Mouse (Mus musculus): ENCODE data around the gene Ric1. TPM values are rescaled to one million over a fixed set of nuclear protein-coding genes. Genes with fewer than 3 reads are reported as not detected.

Gene Ric1
- total and polyA plus RNA-seq, 2 experiments from 2014 or later, result 12.0 to 39.5 TPM

- ATAC-seq (no peak), DNase-seq (ENCODE audit: low spot score) (no peak)
- H3K9me3 ChIP-seq (ENCODE audit: low read length), result no peaks in the 10 kb centered on the region
- no peak overlapping the region for H3K9ac ChIP-seq (replicated peaks; ENCODE audit: low read length)
- WGBS, result 78% methylated on average over 10 of the region's 10 CpGs
- H3K27me3 ChIP-seq (ENCODE audit: insufficient read depth, low read length), result no peaks in the 10 kb centered on the region
- no peak overlapping the region for H3K27ac ChIP-seq
- no peak overlapping the region for H3K4me3 ChIP-seq (ENCODE audit: low read length)
- no peak for TF ChIP-seq CTCF (IDR thresholded peaks at IDR 0.05; ENCODE audit: low read depth)
- no peaks in the 10 kb centered on the region for H3K4me1 ChIP-seq (ENCODE audit: insufficient read depth, low read length)
- H3K36me3 ChIP-seq (ENCODE audit: insufficient read depth, low read length), result no peaks in the 10 kb centered on the region
- H3K4me2 ChIP-seq (ENCODE audit: low read depth, low read length), result no peak overlapping the region
Observed at GRCm38 (mm10) chr19:29515991-29516390, 6.1 kb upstream of the Ric1 start.

DNA sequence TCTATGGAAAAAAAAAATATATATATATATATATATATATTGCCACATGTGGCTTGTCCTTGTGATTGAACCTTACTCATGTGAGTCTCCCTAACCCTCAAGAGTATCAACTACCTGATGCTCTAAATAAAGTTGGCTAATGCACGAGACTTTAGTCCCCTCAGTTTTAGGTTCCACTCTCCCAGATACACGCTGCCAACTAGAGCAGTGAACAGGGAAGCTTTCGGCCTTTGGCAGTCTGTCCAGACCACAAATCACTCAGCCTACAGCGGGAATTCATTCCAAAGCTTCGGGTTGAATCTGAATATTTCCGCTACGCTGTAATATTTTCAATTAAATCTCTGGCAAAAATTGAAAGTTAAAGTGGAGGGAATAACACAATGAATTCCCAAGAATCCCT, 3.7 kb upstream of the Ric1 start:
- Histone ChIP-seq H3K27ac (no peak overlapping the region), H3K27me3 (ENCODE audit: insufficient read depth, low read length) (no peaks in the 10 kb centered on the region), H3K4me1 (ENCODE audit: insufficient read depth, low read length) (no peaks in the 10 kb centered on the region), H3K9me3 (ENCODE audit: low read length) (no peaks in the 10 kb centered on the region), H3K36me3 (ENCODE audit: insufficient read depth, low read length) (no peaks in the 10 kb centered on the region), H3K4me3 (ENCODE audit: low read length) (no peak overlapping the region), H3K9ac (replicated peaks; ENCODE audit: low read length) (no peak overlapping the region), H3K4me2 (ENCODE audit: low read depth, low read length) (no peak overlapping the region)
- TF ChIP-seq CTCF (IDR thresholded peaks at IDR 0.05; ENCODE audit: low read depth), result no peak
- ATAC-seq (no peak), DNase-seq (ENCODE audit: low spot score) (no peak)
- 89% methylated on average over 7 of the region's 7 CpGs for WGBS

GRCm38 (mm10) chr19:29518922-29519321, 3.2 kb upstream of the Ric1 start:
- Histone ChIP-seq H3K4me3 (ENCODE audit: low read length) (no peak overlapping the region), H3K36me3 (ENCODE audit: insufficient read depth, low read length) (no peaks in the 10 kb centered on the region), H3K27ac (no peak overlapping the region), H3K4me2 (ENCODE audit: low read depth, low read length) (no peak overlapping the region), H3K9me3 (ENCODE audit: low read length) (no peaks in the 10 kb centered on the region), H3K9ac (replicated peaks; ENCODE audit: low read length) (no peak overlapping the region), H3K27me3 (ENCODE audit: insufficient read depth, low read length) (no peaks in the 10 kb centered on the region), H3K4me1 (ENCODE audit: insufficient read depth, low read length) (peaks cover 5% of the 10 kb centered on the region)
- no peak for ATAC-seq
- 85% methylated on average over 4 of the region's 4 CpGs for WGBS
- no peak for DNase-seq (ENCODE audit: low spot score)
- TF ChIP-seq CTCF (IDR thresholded peaks at IDR 0.05; ENCODE audit: low read depth), result no peak

GRCm38 (mm10) chr19:29520996-29521560, 1.0 kb upstream of the Ric1 start:
- DNase-seq (ENCODE audit: low spot score), result no peak
- Histone ChIP-seq H3K27me3 (ENCODE audit: insufficient read depth, low read length) (no peaks in the 10 kb centered on the region), H3K27ac (no peak overlapping the region), H3K36me3 (ENCODE audit: insufficient read depth, low read length) (no peaks in the 10 kb centered on the region), H3K9ac (replicated peaks; ENCODE audit: low read length) (0 out of 2 replicates have a peak overlapping the region, but pooled peaks have one; percentile 84), H3K9me3 (ENCODE audit: low read length) (no peaks in the 10 kb centered on the region), H3K4me1 (ENCODE audit: insufficient read depth, low read length) (peaks cover 6% of the 10 kb centered on the region), H3K4me2 (ENCODE audit: low read depth, low read length) (peak overlapping the region; percentile 92), H3K4me3 (ENCODE audit: low read length) (peak overlapping the region; percentile 89)
- ATAC-seq, result no peak
- 37% methylated on average over 10 of the region's 10 CpGs for WGBS
- no peak for TF ChIP-seq CTCF (IDR thresholded peaks at IDR 0.05; ENCODE audit: low read depth)

DNA sequence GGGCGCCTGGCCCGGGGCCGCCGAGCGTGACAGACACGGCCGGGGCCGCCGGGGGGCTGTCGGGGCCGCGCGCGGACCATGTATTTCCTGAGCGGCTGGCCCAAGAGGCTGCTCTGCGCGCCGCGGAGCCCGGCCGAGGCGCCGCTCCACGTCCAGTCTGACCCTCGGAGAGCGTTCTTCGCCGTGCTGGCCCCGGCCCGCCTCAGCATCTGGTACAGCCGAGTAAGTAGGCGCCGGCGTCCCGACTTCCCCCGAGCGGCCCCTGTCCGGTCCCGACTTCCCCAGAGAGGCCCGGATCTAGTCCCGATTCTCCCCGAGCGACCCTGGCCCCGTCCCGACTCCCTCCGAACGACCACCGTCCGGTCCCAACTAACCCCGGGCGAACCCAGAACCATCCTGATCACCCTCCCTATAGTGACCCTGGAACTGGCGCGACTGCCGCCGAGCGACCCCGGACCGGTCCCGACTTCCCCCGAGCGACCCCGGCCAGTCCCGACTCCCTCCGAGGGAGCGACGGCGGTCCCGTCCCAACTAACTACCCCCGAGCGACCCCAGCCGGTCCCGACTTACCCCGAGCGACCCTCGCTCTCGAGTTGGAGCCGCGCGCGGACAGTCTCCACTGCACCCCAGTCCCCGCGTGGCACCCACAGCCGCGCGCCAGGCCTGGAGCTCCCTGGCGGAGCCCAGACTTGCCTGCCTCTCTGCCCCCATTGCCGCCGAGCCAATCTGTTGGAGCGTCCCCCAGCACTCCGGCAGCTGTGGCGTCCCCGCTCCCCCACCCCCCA, 555 bp downstream of the Ric1 start:
- DNase-seq (ENCODE audit: low spot score) (peak; percentile 53), ATAC-seq (peak; percentile 82)
- Histone ChIP-seq H3K9ac (replicated peaks; ENCODE audit: low read length) (peak overlapping the region; percentile 84), H3K4me3 (ENCODE audit: low read length) (peak overlapping the region; percentile 89), H3K36me3 (ENCODE audit: insufficient read depth, low read length) (no peaks in the 10 kb centered on the region), H3K4me2 (ENCODE audit: low read depth, low read length) (peak overlapping the region; percentile 92), H3K27me3 (ENCODE audit: insufficient read depth, low read length) (no peaks in the 10 kb centered on the region), H3K9me3 (ENCODE audit: low read length) (no peaks in the 10 kb centered on the region), H3K27ac (peak overlapping the region; percentile 92), H3K4me1 (ENCODE audit: insufficient read depth, low read length) (peaks cover 6% of the 10 kb centered on the region)
- TF ChIP-seq CTCF (IDR thresholded peaks at IDR 0.05; ENCODE audit: low read depth), result no peak
- WGBS, result under 1% methylated on average over 88 of the region's 92 CpGs

GRCm38 (mm10) chr19:29523230-29523582, 1.1 kb downstream of the Ric1 start:
- ATAC-seq (no peak), DNase-seq (ENCODE audit: low spot score) (no peak)
- no peak for TF ChIP-seq CTCF (IDR thresholded peaks at IDR 0.05; ENCODE audit: low read depth)
- Histone ChIP-seq H3K4me3 (ENCODE audit: low read length) (peak overlapping the region; percentile 89), H3K9ac (replicated peaks; ENCODE audit: low read length) (peak overlapping the region; percentile 84), H3K4me1 (ENCODE audit: insufficient read depth, low read length) (peaks cover 6% of the 10 kb centered on the region), H3K36me3 (ENCODE audit: insufficient read depth, low read length) (no peaks in the 10 kb centered on the region), H3K27ac (peak overlapping the region; percentile 92; the same call in 1 of the 2 replicates), H3K9me3 (ENCODE audit: low read length) (no peaks in the 10 kb centered on the region), H3K27me3 (ENCODE audit: insufficient read depth, low read length) (no peaks in the 10 kb centered on the region), H3K4me2 (ENCODE audit: low read depth, low read length) (peak overlapping the region; percentile 92)
- WGBS, result under 1% methylated on average over 9 of the region's 9 CpGs

DNA sequence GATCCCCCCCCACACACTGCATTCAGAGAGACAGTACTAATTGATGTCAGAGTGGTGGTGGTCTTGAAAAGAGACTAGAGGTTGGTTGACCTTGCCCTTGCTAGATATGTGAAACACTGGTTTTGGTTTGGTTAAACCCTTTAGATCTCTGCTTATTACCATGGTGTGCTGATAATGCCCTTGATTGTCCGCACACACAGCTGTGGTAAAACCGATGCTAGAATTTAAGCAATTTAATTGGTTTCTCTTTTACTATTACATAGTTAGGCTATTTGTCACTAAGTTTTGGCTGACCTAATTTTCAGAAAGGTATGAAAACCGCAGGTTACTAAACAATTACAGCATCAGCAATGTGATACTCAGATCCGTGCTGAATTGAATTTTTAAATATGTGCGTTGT, 1.6 kb downstream of the Ric1 start:
- no peaks in the 10 kb centered on the region for H3K9me3 ChIP-seq (ENCODE audit: low read length)
- H3K4me1 ChIP-seq (ENCODE audit: insufficient read depth, low read length), result peaks cover 6% of the 10 kb centered on the region
- H3K27ac ChIP-seq, result no peak overlapping the region
- no peaks in the 10 kb centered on the region for H3K36me3 ChIP-seq (ENCODE audit: insufficient read depth, low read length)
- TF ChIP-seq CTCF (IDR thresholded peaks at IDR 0.05; ENCODE audit: low read depth), result no peak
- H3K9ac ChIP-seq (replicated peaks; ENCODE audit: low read length), result no peak overlapping the region; the same call in 1 of the 2 replicates
- peak overlapping the region; percentile 92 for H3K4me2 ChIP-seq (ENCODE audit: low read depth, low read length)
- DNase-seq (ENCODE audit: low spot score), result no peak
- no peak for ATAC-seq
- H3K4me3 ChIP-seq (ENCODE audit: low read length), result peak overlapping the region; percentile 89
- 45% methylated on average over 5 of the region's 5 CpGs for WGBS
- no peaks in the 10 kb centered on the region for H3K27me3 ChIP-seq (ENCODE audit: insufficient read depth, low read length)

Data from hindbrain, postnatal 0 days (tissue).